Mouse (Mus musculus) brain, embryonic 14.5 days (tissue): Measurements from ENCODE around the gene Prcp. TPM values are rescaled to one million over a fixed set of nuclear protein-coding genes. Genes with fewer than 3 reads are reported as not detected.
A peak's percentile ranks its signal among the peaks of the same experiment; 100 is the strongest.

Experiments used
- DNase-seq: peaks from one replicate; pipeline ENCODE4 v3.0.0-alpha.2; 2011; ENCODE audit warnings: low read depth
- CTCF ChIP-seq: fragments of 200-500 bp; IDR thresholded peaks from 2 replicates; pipeline ENCODE4 v1.5.1; 2012; ENCODE audit warnings: inconsistent platforms, mild to moderate bottlenecking, moderate library complexity, borderline replicate concordance; ENCODE audit not compliant: insufficient read depth, insufficient read length; ENCODE audit errors: extremely low read depth
- POLR2A ChIP-seq: fragments of 200-500 bp; IDR thresholded peaks from 2 replicates; pipeline ENCODE4 v1.6.1; 2012; ENCODE audit warnings: mild to moderate bottlenecking, inconsistent platforms, borderline replicate concordance; ENCODE audit not compliant: poor library complexity, insufficient read depth, insufficient read length, severe bottlenecking; ENCODE audit errors: extremely low read depth
- polyA plus RNA-seq: library from polyadenylated mRNA; depleted of rRNA; stranded (reverse); fragments of >200 nt; gene quantifications from 2 replicates; pipeline ENCODE4 v1.2.3, GENCODE M21; 2012; rRNA removed

The Prcp gene
- 14.4 and 20.3 TPM in 2 replicates for polyA plus RNA-seq

DNA sequence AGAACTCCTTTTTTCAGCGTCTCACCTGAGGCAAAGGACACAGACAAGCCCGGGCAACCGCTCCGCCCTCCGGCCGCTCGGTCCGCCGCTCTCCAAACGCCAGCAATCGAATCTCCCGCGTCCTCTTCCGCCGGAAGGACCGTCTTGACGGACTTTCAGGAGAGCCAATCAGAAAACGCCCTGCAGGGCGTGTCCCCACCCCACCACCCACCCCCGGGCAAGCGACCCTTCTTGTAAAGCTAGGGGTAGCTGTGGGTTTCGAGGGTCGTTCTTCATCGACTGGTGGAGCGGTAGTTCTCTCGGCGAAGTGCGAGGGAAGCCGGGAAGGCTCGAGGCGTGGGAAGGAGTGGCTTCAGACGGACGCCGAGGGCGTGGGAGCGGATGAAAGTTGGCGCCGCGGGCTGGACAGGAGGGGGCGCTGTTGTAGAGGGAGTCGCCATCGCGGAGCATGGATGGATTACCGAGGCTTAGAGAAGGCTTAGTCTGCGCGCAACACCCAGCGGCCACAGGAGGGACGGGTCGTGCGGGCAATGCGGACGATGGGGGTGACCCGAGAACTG lies at the start of gene Prcp, which contains the start of gene Ddias:
Prcp (plus strand) TSS at position 355 of the 560 bp plus-strand sequence.
Ddias (minus strand) TSS at position 132 of the 560 bp plus-strand sequence.
- TF ChIP-seq POLR2A (no peak), CTCF (peak; percentile 90)
- DNase-seq, result peak; percentile 98

DNA sequence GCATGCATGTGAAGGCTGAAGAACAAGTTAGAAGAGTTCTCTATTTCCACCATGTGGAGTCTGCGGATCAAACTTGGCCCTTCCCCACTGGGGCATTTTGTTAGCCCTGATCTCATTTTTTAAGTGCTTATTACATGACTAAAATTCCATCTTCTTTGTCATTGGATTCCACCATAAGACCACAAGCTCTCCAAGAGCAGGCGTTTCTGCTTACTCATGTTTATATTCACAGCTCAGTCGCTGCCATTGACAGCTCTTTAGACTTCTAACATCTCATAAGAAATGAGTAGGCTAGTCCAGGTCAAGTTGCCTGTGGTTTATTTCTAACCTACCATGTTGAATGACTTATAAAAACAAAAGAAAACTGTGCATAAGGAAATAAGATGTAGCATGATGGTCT lies 48.0 kb upstream of the Prcp start:
- TF ChIP-seq CTCF (no peak), POLR2A (no peak)
- no peak for DNase-seq

DNA sequence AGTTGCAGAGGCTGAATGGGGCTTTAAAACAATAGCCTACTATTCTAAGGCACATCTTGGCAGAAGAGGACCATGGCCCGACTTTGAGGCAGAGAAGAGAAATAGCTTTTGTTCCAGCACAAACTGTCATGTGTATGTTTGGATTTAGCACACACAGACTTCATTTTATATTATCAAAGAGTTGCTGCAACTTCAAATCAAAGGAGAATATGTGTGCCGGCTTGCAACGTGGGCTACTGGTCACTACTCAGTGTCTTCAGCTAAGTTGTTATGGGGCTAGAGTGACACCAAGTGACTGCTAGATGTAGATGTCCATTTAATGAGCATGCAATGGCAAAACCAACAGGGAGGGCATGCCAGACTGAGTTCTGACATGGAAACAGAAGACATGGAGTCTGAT lies 46.3 kb upstream of the Prcp start:
- peak; percentile 47 for DNase-seq
- TF ChIP-seq POLR2A (no peak), CTCF (no peak; the same call in 1 of the 2 replicates)

DNA sequence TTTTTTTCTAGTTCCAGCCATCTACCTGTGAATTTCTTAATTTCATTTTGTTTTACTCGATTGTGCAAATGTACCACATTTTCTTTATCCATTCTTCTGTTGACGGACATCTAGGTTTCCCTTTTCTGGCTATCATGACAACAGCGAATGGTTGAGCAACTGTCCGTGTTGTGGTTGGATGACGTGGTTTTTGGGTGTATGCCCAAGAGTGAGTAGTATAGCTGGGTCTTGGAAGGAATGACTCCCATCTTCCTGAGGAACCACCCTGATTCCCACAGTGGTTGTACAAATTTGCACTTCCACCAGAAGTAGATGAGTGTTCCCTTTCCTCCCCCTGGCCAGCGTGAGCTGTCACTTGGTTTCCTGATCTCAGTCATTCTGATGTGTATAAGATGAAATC lies 41.9 kb upstream of the Prcp start:
- TF ChIP-seq POLR2A (no peak), CTCF (no peak)
- no peak for DNase-seq

DNA sequence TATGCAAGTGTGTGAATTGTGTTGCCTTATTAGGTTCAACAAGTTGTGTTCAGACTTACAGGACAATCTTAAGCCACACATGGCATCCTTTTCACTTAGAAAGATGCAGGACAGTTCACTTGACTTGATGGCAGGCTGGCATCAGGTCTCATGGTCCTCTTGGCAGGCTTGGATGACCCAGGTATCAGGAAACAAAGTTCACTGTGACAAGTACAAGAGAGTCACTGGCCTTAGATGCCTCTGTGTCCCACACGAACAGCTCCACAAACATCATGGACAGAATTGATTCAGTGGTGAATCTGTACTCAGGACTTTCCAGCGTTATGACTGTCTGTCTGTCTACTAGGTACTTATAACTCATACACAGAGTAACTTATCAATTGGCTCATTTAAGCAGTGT lies 39.9 kb upstream of the Prcp start:
- TF ChIP-seq POLR2A (no peak), CTCF (no peak)

DNA sequence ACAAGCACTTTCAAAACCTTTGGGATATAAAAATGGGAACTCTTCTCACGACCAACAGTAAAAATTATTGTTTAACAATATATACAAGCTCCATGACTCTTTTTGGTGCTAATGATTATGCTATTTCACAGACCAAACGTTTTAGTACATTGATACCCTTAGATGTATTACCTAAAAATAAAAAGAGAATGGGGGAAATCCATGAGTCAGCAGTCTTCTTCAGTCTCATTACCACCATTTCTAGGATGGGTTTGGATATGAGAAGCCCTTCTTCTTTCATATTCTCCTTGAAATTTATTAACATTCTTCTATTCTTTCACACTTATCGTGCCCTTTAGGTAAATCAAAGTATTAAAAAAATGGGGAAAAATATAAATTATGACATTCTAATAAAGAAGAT lies 37.8 kb upstream of the Prcp start:
- TF ChIP-seq CTCF (no peak), POLR2A (no peak)
- DNase-seq, result no peak

More for the DNA sequence above, 39.9 kb upstream of the Prcp start:
- no peak for DNase-seq

DNA sequence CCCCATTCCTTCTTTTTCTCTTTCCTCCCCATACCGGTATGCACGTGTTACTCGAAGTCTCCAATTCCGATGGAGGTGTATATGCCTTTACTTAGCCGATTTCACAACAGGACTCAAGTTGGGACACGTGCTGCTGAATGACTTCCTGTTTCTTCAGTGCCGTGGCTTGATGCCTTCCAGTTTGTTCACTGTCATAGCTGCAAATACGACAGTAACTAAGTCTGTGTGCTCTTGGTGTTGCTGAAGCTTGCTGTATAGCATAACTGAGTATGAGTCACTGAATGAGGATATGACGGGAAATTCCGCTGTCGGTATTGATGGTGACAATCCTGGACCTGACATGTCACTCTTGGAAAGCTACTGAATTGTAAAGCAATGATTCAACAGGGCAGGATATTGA lies 37.0 kb upstream of the Prcp start:
- no peak for DNase-seq
- TF ChIP-seq POLR2A (no peak), CTCF (no peak)

DNA sequence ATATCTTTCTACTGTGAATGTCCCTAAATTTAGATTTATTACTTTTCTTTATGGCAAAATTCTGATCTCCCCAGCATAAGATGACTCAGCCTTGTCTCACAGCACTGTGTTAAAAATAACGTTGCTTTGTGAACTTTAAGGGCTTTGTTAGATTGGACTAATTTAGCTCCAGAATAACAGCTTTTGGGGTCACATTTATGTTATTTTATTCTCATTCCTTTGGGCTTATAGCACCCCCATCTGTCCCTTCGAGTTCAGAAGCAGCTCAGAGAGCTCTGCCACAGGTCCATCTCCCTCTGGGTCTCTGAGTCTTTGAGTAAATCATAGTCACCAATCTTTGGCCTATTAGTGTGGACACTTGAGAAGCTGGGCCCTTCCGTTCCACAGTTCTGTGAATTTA lies 36.4 kb upstream of the Prcp start:
- DNase-seq, result no peak
- TF ChIP-seq CTCF (no peak), POLR2A (no peak)

DNA sequence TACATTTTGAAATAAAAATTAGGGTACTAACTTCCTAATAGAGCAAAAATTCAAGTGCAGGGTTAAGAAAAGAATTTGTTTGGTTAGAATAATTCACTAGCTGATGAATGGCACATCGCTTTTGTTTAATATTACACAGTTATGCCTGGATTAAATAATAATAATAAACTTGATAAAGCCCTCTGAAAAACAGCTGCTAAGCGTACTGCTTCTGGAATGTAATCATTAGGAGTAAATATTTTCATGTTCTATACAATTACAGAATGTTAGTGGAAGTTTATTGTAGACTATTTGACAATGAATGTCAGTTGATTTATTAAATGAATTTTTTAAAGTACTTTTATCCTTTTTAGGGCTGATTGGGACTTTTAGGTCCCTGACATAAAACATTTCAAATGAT lies 32.0 kb upstream of the Prcp start:
- DNase-seq, result no peak
- TF ChIP-seq POLR2A (no peak), CTCF (no peak)

DNA sequence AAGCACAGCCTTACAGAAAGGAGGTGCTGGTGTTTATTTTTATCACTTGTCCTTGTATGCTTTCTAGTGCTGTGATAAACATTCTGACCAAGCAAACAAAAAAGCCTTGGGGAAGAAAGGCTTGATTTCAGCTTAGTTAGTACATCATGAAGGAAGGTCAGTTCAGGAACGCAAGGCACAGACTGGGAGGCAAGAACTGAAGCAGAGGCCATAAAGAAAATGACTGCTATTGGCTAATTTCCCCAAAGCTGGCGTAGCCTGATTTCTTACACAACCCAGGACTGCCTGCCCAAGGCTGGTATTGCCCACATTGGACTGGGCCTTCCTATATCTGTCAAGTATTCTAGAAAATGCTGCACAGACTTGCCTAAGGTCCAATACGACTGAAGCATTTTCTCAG lies 26.0 kb upstream of the Prcp start:
- DNase-seq, result no peak
- no peak for TF ChIP-seq CTCF
- no peak for TF ChIP-seq POLR2A

DNA sequence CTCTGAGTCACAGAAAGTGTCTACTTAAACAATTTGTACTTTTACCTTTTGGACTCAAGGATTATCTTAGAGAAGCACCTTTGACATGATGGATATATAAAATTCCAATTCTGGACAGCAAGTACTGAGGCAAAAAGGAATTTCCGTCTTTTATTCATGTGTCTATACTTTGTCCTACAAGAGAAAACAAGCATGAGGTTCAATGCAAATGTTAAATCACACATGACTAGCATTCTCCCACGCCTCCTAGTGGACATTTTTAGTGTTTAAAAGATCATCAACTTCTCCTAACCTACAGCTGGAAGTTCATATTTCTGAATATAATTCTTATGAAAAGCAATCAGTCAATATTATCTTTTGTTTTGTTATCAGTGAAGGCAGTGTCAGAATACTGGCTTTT lies 7.7 kb upstream of the Prcp start:
- TF ChIP-seq CTCF, result no peak
- peak; percentile 82 for DNase-seq

DNA sequence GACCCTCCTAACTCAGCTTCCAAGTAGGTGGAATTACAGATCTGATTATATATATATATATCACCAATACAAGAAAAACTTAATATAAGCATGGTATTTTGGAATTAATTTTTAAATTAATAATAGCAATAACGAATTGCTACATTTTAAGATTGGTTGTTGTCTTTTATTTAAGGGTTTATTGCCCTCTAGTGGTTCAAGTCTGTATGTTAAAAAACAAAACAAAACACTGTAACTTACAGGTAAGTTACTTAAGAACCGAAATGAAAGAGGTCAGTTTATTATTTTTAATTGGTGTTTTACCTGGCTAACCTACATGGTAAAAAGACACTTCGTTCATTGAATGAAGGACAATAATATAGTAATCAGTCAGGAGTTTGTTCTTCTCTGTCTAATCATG lies 4.1 kb upstream of the Prcp start:
- 0 out of 2 replicates have a peak, but pooled peaks have one; percentile 1 for TF ChIP-seq CTCF
- TF ChIP-seq POLR2A, result no peak
- DNase-seq, result peak; percentile 66
